Mouse (Mus musculus) testis, adult 2 months (tissue): Measurements from ENCODE around the gene Prr19. TPM values are rescaled to one million over a fixed set of nuclear protein-coding genes. Genes with fewer than 3 reads are reported as not detected.

Experiments
- H3K27ac ChIP-seq: fragments of 200-500 bp; 2 replicates; pipeline ENCODE4 v1.5.1; 2012; ENCODE audit warnings: low read depth, low read length; ENCODE audit not compliant: control insufficient read depth, insufficient read depth
- H3K27me3 ChIP-seq: fragments of 200-500 bp; 2 replicates; pipeline ENCODE4 v1.6.1; 2012; ENCODE audit warnings: mild to moderate bottlenecking, low read length, moderate library complexity; ENCODE audit not compliant: control insufficient read depth, insufficient read depth
- H3K36me3 ChIP-seq: fragments of 200-500 bp; 2 replicates; pipeline ENCODE4 v1.6.1; 2012; ENCODE audit warnings: mild to moderate bottlenecking, low read length; ENCODE audit not compliant: control insufficient read depth, insufficient read depth
- H3K4me1 ChIP-seq: fragments of 200-500 bp; 2 replicates; pipeline ENCODE4 v1.6.1; 2012; ENCODE audit warnings: low read length; ENCODE audit not compliant: control insufficient read depth, insufficient read depth
- H3K4me3 ChIP-seq: fragments of 200-500 bp; 2 replicates; pipeline ENCODE4 v1.5.1; 2012; ENCODE audit warnings: low read depth, mild to moderate bottlenecking, low read length, moderate library complexity, mixed read lengths; ENCODE audit not compliant: control insufficient read depth
- CTCF ChIP-seq: fragments of 200-500 bp; IDR thresholded peaks from 2 replicates; pipeline ENCODE4 v1.5.1; 2012; ENCODE audit warnings: low read depth, mild to moderate bottlenecking, inconsistent platforms, low read length, moderate library complexity; ENCODE audit not compliant: control insufficient read depth, insufficient read depth, insufficient replicate concordance
- POLR2A ChIP-seq: fragments of 200-500 bp; IDR thresholded peaks from 2 replicates; pipeline ENCODE4 v1.6.1; 2012; ENCODE audit warnings: low read depth, mild to moderate bottlenecking, inconsistent platforms, low read length, moderate library complexity; ENCODE audit not compliant: control insufficient read depth
- polyA plus RNA-seq: library from polyadenylated mRNA; depleted of rRNA; stranded (reverse); fragments of >200 nt; gene quantifications from 2 replicates; pipeline ENCODE4 v1.2.3, GENCODE M21; 2012

Gene Prr19
- polyA plus RNA-seq, 1 experiment, result 83.0 TPM

DNA sequence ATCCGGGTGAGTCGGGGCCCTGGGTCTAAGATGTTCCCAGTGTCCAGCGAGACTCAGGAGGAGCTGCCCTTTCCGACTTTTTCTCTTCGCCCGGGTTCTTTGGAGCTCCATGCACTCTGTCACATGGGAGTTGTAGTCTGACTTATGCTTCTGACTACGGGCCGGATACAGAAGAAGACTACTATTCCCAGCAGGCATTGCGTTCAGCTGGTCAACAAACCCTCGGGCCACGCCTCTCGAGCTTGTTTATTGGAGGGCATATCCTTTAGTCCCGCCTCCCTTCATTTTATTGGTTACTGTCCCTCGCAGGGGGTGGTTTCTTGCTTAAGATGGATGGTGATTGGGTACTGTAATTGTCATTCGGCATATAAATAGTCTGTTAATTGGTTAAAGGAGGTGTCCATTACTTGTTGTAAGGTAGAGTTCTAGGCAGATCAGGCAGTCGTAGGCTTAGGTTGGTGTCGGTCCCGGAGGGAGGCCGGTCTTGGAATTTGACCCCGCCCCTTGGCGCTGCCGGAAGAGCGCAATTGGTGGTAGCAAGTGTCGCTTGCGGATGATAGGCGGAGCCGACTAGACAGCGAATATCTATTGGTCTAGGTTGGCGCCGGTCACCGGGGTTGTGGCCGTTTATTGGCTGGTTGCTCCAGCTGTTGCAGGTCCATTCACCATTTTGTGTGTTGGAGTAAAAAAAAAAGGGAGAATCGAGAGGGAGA is 33.3 kb upstream of the Prr19 start:
- H3K4me3 ChIP-seq, result peak overlapping the region; percentile 96
- 0 out of 2 replicates have a peak, but pooled peaks have one; percentile 1 for TF ChIP-seq POLR2A
- no peak for TF ChIP-seq CTCF
- peak overlapping the region; percentile 100 for H3K27ac ChIP-seq
- H3K36me3 ChIP-seq, result no peaks in the 10 kb centered on the region
- no peaks in the 10 kb centered on the region for H3K27me3 ChIP-seq
- peaks cover 14% of the 10 kb centered on the region for H3K4me1 ChIP-seq

GRCm38 (mm10) chr7:25268588-25268987 is 32.6 kb upstream of the Prr19 start:
- peaks cover 14% of the 10 kb centered on the region for H3K4me1 ChIP-seq
- no peak for TF ChIP-seq CTCF
- TF ChIP-seq POLR2A, result no peak
- H3K4me3 ChIP-seq, result peak overlapping the region; percentile 96
- H3K27ac ChIP-seq, result peak overlapping the region; percentile 63
- no peaks in the 10 kb centered on the region for H3K36me3 ChIP-seq
- no peaks in the 10 kb centered on the region for H3K27me3 ChIP-seq

- H3K4me3 ChIP-seq, result peak overlapping the region; percentile 96
- peaks cover 14% of the 10 kb centered on the region for H3K4me1 ChIP-seq
- no peaks in the 10 kb centered on the region for H3K36me3 ChIP-seq
- no peaks in the 10 kb centered on the region for H3K27me3 ChIP-seq
- TF ChIP-seq POLR2A, result no peak
- no peak for TF ChIP-seq CTCF
- H3K27ac ChIP-seq, result no peak overlapping the region; the same call in 1 of the 2 replicates
These were observed 32.2 kb upstream of the Prr19 start for GRCm38 (mm10) chr7:25269029-25269428.

GRCm38 (mm10) chr7:25269545-25270271 is 31.5 kb upstream of the Prr19 start:
- no peak overlapping the region for H3K27ac ChIP-seq
- no peaks in the 10 kb centered on the region for H3K36me3 ChIP-seq
- no peak overlapping the region for H3K4me3 ChIP-seq
- no peak for TF ChIP-seq POLR2A
- no peak for TF ChIP-seq CTCF
- no peaks in the 10 kb centered on the region for H3K27me3 ChIP-seq
- peaks cover 14% of the 10 kb centered on the region for H3K4me1 ChIP-seq

- TF ChIP-seq CTCF, result no peak
- no peak for TF ChIP-seq POLR2A
- Histone ChIP-seq H3K27ac (no peak overlapping the region), H3K4me3 (no peak overlapping the region), H3K4me1 (peaks cover 17% of the 10 kb centered on the region), H3K27me3 (no peaks in the 10 kb centered on the region), H3K36me3 (no peaks in the 10 kb centered on the region)
These were observed 30.3 kb upstream of the Prr19 start for GRCm38 (mm10) chr7:25270652-25271633.

GRCm38 (mm10) chr7:25271651-25272444 is 29.4 kb upstream of the Prr19 start:
- no peaks in the 10 kb centered on the region for H3K36me3 ChIP-seq
- TF ChIP-seq POLR2A, result no peak
- TF ChIP-seq CTCF, result no peak
- no peak overlapping the region for H3K27ac ChIP-seq
- peaks cover 15% of the 10 kb centered on the region for H3K4me1 ChIP-seq
- no peak overlapping the region for H3K4me3 ChIP-seq
- no peaks in the 10 kb centered on the region for H3K27me3 ChIP-seq
